Mouse (Mus musculus) heart, postnatal 25 days (tissue): Measurements from ENCODE around the gene Antxr2. TPM values are rescaled to one million over a fixed set of nuclear protein-coding genes. Genes with fewer than 3 reads are reported as not detected.

Experiments
- DNase-seq: peaks from one replicate; pipeline ENCODE4 v3.0.0; 2022; ENCODE audit warnings: low spot score
- intact Hi-C: fragments of 180-260 bp; cut with DNase I; formaldehyde crosslinking; loops from one replicate; pipeline ENCODE4 v1.15.1; 2025
- total RNA-seq, 2 experiments: library from RNA; stranded (reverse); gene quantifications; 2 replicates each; pipeline ENCODE4 v1.2.3; 2021

The Antxr2 gene
- total RNA-seq, 2 experiments from 2014 or later = 69.7 to 74.9 TPM

DNA sequence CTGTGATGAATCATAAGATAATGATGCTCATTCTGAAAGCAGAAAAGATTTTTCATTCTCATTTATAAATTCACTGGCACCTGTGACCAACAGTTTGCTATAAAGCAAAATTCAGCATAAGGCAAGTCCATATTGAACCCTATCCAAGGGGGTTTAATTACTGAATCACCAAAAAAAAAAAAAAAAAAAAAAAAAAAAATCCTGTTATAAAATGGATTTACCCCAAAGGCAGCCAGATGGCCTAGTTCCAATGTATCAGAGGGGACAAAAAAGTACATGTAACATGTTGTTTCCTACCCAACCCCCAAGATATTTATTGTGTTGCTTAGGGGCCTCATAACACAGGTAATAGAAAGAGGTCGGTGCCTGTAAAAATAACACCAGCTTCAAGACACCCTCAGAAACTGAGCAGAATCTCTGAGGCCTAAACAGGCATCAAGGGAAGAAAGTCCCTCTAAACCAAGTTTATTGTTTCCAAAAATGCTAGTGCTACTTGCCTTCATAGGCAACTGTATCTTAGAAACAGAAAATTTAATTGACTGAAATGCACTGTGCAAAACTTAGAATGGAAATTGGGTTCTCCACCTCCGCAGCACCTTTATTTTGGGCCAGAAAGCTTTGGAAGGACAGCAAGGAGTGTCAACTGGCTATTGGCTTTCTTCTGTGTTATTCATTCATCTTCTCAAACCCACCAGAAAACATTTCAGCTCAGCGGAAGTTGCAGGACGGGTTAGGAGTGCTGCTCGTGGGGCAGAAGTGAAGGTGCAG, 178.7 kb downstream of the Antxr2 start:
- intact Hi-C loops = no loop called here
- no peak for DNase-seq

DNA sequence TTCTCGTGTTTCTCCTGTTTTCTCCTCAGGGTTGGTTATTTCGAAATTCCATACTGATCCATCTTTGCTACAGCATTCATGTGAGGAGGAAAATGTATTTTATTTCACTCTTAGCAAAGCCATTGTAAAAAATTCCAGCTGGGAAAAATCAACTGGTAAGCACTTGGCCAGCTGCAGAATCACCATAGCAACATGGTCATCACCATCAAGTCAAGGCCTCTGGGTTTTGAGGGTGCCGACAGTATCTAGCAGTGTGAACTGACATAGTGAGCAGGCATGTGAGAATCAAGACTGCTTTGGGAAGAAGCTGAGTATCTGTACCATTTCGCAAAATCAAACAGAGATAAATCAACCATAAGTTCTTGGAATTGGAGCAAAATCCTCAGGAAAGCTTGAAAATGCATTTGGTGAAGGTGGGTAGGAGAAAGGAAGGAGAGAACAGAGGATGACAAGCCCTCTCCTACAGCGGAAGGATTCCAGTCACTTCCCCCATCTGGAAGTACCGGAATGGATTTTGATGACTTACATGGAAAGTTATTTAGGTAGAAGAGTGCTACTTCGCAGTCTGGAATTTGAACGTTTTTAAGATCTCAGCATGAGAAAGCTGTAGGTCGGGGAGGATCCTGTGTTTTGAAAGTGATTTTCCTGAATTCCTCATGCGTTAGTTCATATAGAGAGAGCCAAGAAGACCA, 183.5 kb downstream of the Antxr2 start:
- intact Hi-C loops = no loop called here
- no peak for DNase-seq

DNA sequence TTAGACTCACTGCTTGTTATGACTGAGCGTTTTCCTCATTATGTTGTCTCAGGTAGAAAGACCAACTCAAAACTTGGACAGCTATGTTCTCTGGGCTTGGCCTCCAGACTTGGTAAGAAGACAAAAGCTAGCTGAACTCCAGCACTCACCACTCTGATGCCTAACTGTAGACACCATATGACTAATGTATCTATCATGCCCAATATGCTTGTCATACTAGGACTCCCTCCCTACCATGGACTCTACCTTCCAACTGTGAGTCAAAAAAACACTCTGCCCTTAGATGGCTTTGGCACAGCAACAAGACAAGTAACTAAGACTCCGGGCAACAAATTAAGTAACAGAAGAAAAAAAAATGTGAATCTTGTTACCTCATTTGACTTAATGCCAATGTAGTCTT, 184.3 kb downstream of the Antxr2 start:
- DNase-seq = no peak
- intact Hi-C loops = no loop called here

DNA sequence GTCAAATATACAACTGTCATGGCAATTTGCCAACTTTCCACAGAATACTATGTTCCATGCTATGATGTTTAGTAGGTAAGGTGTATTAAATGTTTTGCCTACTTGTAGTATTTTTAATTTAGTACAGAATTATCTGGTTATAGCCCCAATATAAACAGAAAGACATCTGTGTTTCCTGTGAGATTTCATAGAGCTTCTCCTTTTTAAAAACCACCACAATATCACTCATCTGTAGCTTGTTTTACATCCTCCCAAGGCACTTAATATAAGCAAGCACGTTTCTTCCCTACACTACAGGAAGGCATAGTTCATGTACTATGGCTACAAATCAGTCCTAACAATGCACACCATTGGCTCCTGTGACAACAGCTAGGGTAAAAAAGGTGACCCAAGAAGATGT, 188.8 kb downstream of the Antxr2 start:
- DNase-seq = no peak
- intact Hi-C loops = no loop called here

DNA sequence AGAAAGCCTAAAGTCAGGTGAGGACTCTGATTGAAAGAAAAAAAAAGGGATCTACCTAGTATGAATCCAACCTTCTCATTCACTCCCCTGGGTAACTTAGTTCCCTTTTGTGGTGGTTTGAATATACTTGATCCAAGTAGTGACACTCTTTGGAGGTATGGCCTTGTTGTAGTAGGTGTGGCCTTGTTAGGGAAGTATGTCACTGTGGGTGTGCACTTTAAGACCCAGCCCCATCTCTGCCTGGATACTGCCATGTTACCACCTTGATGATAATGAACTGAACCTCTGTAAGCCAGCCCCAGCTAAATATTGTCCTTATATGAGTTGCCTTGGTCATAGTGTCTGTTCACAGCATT, 190.9 kb downstream of the Antxr2 start:
- intact Hi-C loops = no loop called here
- DNase-seq = no peak

DNA sequence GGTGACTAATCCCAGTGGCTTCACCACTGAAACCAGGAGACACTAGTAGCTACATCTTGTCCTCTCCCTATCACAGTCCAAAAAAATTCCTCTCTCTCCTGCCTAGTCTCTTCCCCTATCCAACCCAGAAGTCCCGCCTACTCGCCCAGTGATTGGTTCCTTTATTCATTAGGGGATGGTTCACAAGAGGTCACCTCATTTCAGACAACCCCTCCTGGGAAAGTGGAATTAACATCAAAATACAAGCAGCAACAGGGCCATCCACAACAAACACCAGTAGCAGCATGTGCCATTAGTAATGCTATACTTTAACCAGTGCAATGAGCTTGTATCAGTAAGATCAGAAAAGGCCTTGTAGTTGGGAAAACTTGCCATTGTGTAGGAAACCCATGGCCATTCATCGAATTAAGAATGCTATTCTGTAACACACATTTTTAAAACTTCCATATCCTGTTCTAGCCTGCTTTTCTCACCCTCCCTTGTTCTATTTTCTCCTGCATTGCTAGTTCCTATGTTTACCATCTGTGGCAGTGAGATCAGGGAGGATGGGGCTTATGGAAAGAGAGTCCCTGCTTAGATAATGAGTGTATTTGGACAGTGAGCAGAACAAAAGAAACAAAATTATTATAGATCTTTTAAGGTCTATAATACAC, 191.4 kb downstream of the Antxr2 start:
- intact Hi-C loops = no loop called here

DNA sequence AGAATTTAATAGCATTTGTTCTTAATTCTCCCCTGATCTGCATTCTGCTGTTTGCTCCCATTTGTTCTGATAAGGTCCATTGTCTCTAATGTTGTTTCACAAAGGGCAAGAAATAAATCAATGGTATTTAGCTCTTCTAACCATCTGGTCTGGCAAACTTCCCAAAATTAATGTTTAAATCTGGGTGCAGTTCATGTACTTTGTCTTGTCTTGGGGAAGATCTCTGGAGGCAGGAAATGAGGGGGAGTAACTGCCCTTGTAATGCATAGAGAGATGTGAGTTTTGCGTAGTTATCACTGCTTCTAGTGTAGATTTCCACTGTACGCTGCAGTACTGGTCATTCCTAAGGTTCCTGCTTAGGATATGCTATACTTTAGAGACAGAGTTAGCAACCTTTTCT, 193.5 kb downstream of the Antxr2 start:
- intact Hi-C loops = no loop called here
- no peak for DNase-seq

More for the DNA sequence above, 191.4 kb downstream of the Antxr2 start:
- DNase-seq = no peak

DNA sequence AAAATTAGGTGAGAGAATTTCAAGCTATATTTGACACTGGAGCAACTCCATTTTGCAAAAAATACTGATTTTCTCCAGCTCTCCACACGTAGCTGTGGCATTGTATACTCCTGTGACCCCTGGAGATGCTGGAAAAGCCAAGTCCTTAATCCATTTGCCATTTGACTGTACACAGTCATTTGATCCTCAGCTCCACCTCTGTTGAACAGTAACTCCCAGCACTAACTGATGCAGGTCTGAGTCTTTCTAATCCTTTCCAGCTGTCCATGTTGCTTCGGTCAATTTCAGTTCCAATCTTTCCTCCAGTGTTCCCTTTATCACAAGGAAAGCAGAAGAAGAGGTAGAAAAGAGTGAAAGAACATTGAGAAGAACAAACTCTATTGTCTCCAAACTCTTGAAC, 195.4 kb downstream of the Antxr2 start:
- intact Hi-C loops = no loop called here
- no peak for DNase-seq

DNA sequence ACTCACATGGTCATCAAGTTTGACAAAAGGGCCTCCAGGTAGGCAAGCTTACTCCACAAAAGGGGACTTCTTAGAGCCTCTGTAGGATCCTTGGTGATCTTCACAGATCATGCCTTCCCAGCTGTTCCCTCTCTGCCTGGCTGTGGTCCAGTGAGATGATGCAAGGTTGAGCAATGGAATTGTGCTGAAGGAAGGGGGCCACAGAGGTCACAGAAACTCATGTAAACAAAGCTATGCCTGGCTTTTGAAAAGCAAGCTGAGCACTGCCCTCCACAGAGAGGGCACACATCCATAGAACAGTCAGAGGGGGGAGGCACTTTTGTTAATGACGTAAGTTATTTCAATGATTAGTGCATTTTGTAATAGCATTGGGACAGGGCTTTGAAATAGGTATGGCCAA, 196.1 kb downstream of the Antxr2 start:
- intact Hi-C loops = no loop called here
- peak; percentile 40 for DNase-seq

Other genes with a start within 250 kb of the Antxr2 start
- under 1 TPM; 0.18 to 0.34 TPM for gene Prdm8, start 136.2 kb upstream of the Antxr2 start, total RNA-seq
- gene Fgf5, start 223.1 kb upstream of the Antxr2 start, total RNA-seq = not detected